Mouse (Mus musculus) midbrain, embryonic 13.5 days (tissue): ENCODE measurements around the gene Rab43. TPM values are rescaled to one million over a fixed set of nuclear protein-coding genes. Genes with fewer than 3 reads are reported as not detected.
"Not testable (repeated sequence)": the region's sequence is repeated elsewhere in the genome, so short reads cannot be mapped to it uniquely, and the experiment has no call there.

Source experiments
- ATAC-seq: fragments of 200-750 bp; cut with Nextera tagmentation; 2 replicates; pipeline ENCODE4 v1.8.0; 2017; ENCODE audit warnings: mild to moderate bottlenecking, moderate TSS enrichment, moderate library complexity
- H3K27ac ChIP-seq: fragments of 300-500 bp; sonication (generic); 2 replicates; pipeline ENCODE4 v1.5.1; 2015; ENCODE audit warnings: inconsistent platforms, mild to moderate bottlenecking, moderate library complexity
- H3K27me3 ChIP-seq: fragments of 300-500 bp; sonication (generic); 2 replicates; pipeline ENCODE4 v1.6.1; 2015; ENCODE audit warnings: mild to moderate bottlenecking, inconsistent platforms
- H3K36me3 ChIP-seq: fragments of 300-500 bp; sonication (generic); 2 replicates; pipeline ENCODE4 v1.6.1; 2015; ENCODE audit warnings: mild to moderate bottlenecking, inconsistent platforms
- H3K4me1 ChIP-seq: fragments of 300-500 bp; sonication (generic); replicated peaks from 2 replicates; pipeline ENCODE4 v1.6.1; 2015; ENCODE audit warnings: inconsistent platforms
- H3K4me2 ChIP-seq: fragments of 300-500 bp; sonication (generic); replicated peaks from 2 replicates; pipeline ENCODE4 v1.6.1; 2015; ENCODE audit warnings: moderate library complexity, mild to moderate bottlenecking, inconsistent platforms
- H3K4me3 ChIP-seq: fragments of 300-500 bp; sonication (generic); replicated peaks from 2 replicates; pipeline ENCODE4 v1.5.1; 2015; ENCODE audit warnings: mild to moderate bottlenecking, inconsistent platforms
- H3K9ac ChIP-seq: fragments of 300-500 bp; sonication (generic); replicated peaks from 2 replicates; pipeline ENCODE4 v1.6.1; 2015; ENCODE audit warnings: mild to moderate bottlenecking, inconsistent platforms
- H3K9me3 ChIP-seq: fragments of 300-500 bp; sonication (generic); 2 replicates; pipeline ENCODE4 v1.6.1; 2016; ENCODE audit warnings: mild to moderate bottlenecking, inconsistent platforms
- WGBS: fragments of 180-500 bp; shearing (Covaris S2); methylation state at CpG from one replicate; pipeline ENCODE4 v1.1.7; 2015; 5-methylcytosine and 5-hydroxymethylcytosine counted together
- polyA plus RNA-seq: library from polyadenylated mRNA; unstranded; fragments of >200 nt; fragmentation: Nextera tagmentation; extraction: Ambion mirVana; gene quantifications from 2 replicates; pipeline ENCODE4 v1.2.1, GENCODE M21; 2015

Rab43 gene
- polyA plus RNA-seq, 1 experiment from 2014 or later, result 9.6 TPM

- WGBS, result 84% methylated on average over 11 of the region's 11 CpGs
- ATAC-seq, result no peak
- Histone ChIP-seq H3K9ac (no peak overlapping the region; the same call in 1 of the 2 replicates), H3K4me3 (no peak overlapping the region), H3K27ac (no peak overlapping the region), H3K4me1 (no peaks in the 10 kb centered on the region), H3K9me3 (no peaks in the 10 kb centered on the region), H3K36me3 (no peaks in the 10 kb centered on the region), H3K27me3 (no peaks in the 10 kb centered on the region), H3K4me2 (no peak overlapping the region)
These were observed 33.4 kb downstream of the Rab43 start for GRCm38 (mm10) chr6:87778294-87779173.

GRCm38 (mm10) chr6:87777842-87778241, 34.1 kb downstream of the Rab43 start, which contains the start of gene Gp9:
TSS of gene Gp9 (plus strand) at chr6:87778072.
- H3K4me3 ChIP-seq, result no peak within 1 kb of the TSS
- 84% methylated on average over 2 of the region's 2 CpGs for WGBS
- H3K27me3 ChIP-seq, result no peaks in the 10 kb centered on the region
- ATAC-seq, result no peak
- no peaks in the 10 kb centered on the region for H3K9me3 ChIP-seq
- no peaks in the 10 kb centered on the region for H3K4me1 ChIP-seq
- H3K9ac ChIP-seq, result peak within 1 kb of the TSS; percentile 19; the same call in 1 of the 2 replicates
- no peaks in the 10 kb centered on the region for H3K36me3 ChIP-seq
- H3K27ac ChIP-seq, result no peak within 1 kb of the TSS
- no peak within 1 kb of the TSS for H3K4me2 ChIP-seq

- H3K4me1 ChIP-seq, result no peaks in the 10 kb centered on the region
- no peak overlapping the region for H3K4me3 ChIP-seq
- no peaks in the 10 kb centered on the region for H3K9me3 ChIP-seq
- H3K9ac ChIP-seq, result no peak overlapping the region
- no peaks in the 10 kb centered on the region for H3K36me3 ChIP-seq
- WGBS, result 100% methylated on average over 1 of the region's 1 CpGs
- no peak overlapping the region for H3K4me2 ChIP-seq
- ATAC-seq, result no peak
- no peak overlapping the region for H3K27ac ChIP-seq
- no peaks in the 10 kb centered on the region for H3K27me3 ChIP-seq
These were observed 35.3 kb downstream of the Rab43 start for GRCm38 (mm10) chr6:87776663-87777062.

- Histone ChIP-seq H3K27me3 (no peaks in the 10 kb centered on the region), H3K9ac (no peak overlapping the region), H3K4me1 (no peaks in the 10 kb centered on the region), H3K9me3 (no peaks in the 10 kb centered on the region), H3K36me3 (no peaks in the 10 kb centered on the region), H3K4me3 (no peak overlapping the region), H3K27ac (no peak overlapping the region), H3K4me2 (no peak overlapping the region)
- WGBS, result 85% methylated on average over 3 of the region's 3 CpGs
- ATAC-seq, result no peak
These were observed 36.2 kb downstream of the Rab43 start for GRCm38 (mm10) chr6:87775588-87776245.

- Histone ChIP-seq H3K27me3 (no peaks in the 10 kb centered on the region), H3K9ac (no peak overlapping the region), H3K36me3 (no peaks in the 10 kb centered on the region), H3K4me2 (no peak overlapping the region), H3K4me1 (no peaks in the 10 kb centered on the region), H3K4me3 (no peak overlapping the region), H3K27ac (no peak overlapping the region), H3K9me3 (no peaks in the 10 kb centered on the region)
- no peak for ATAC-seq
- WGBS, result 89% methylated on average over 9 of the region's 9 CpGs
These were observed 37.1 kb downstream of the Rab43 start for GRCm38 (mm10) chr6:87774909-87775308.

GRCm38 (mm10) chr6:87774466-87774865, 37.5 kb downstream of the Rab43 start:
- no peak overlapping the region for H3K9ac ChIP-seq
- H3K4me3 ChIP-seq, result no peak overlapping the region
- no peak overlapping the region for H3K27ac ChIP-seq
- H3K36me3 ChIP-seq, result no peaks in the 10 kb centered on the region
- ATAC-seq, result no peak
- H3K4me1 ChIP-seq, result no peaks in the 10 kb centered on the region
- H3K4me2 ChIP-seq, result no peak overlapping the region
- H3K27me3 ChIP-seq, result no peaks in the 10 kb centered on the region
- H3K9me3 ChIP-seq, result no peaks in the 10 kb centered on the region
- WGBS, result 59% methylated on average over 1 of the region's 1 CpGs

GRCm38 (mm10) chr6:87770626-87771025, 41.3 kb downstream of the Rab43 start:
- Histone ChIP-seq H3K4me2 (no peak overlapping the region), H3K9me3 (no peaks in the 10 kb centered on the region), H3K36me3 (no peaks in the 10 kb centered on the region), H3K9ac (no peak overlapping the region), H3K27ac (no peak overlapping the region), H3K4me3 (no peak overlapping the region), H3K4me1 (no peaks in the 10 kb centered on the region), H3K27me3 (no peaks in the 10 kb centered on the region)
- WGBS, result 56% methylated on average over 8 of the region's 8 CpGs
- no peak for ATAC-seq

- ATAC-seq, H3K9ac ChIP-seq, H3K27ac ChIP-seq, H3K4me1 ChIP-seq, H3K27me3 ChIP-seq, H3K4me3 ChIP-seq, H3K36me3 ChIP-seq, H3K4me2 ChIP-seq, H3K9me3 ChIP-seq: not testable (repeated sequence)
- WGBS, result 91% methylated on average over 2 of the region's 2 CpGs
These were observed 47.7 kb downstream of the Rab43 start for GRCm38 (mm10) chr6:87764296-87764695.

- no peak for ATAC-seq
- Histone ChIP-seq H3K9me3 (no peaks in the 10 kb centered on the region), H3K9ac (no peak overlapping the region), H3K36me3 (no peaks in the 10 kb centered on the region), H3K4me1 (no peaks in the 10 kb centered on the region), H3K27ac (no peak overlapping the region), H3K4me3 (no peak overlapping the region), H3K4me2 (no peak overlapping the region), H3K27me3 (no peaks in the 10 kb centered on the region)
- WGBS, result 73% methylated on average over 4 of the region's 4 CpGs
These were observed 48.3 kb downstream of the Rab43 start for GRCm38 (mm10) chr6:87763376-87764280.

GRCm38 (mm10) chr6:87762161-87762560, 49.8 kb downstream of the Rab43 start:
- no peak for ATAC-seq
- WGBS, result 89% methylated on average over 5 of the region's 5 CpGs
- H3K9ac ChIP-seq, result no peak overlapping the region

GRCm38 (mm10) chr6:87759850-87760249, 52.1 kb downstream of the Rab43 start:
- ATAC-seq, result no peak
- H3K9ac ChIP-seq, result no peak overlapping the region
- H3K27me3 ChIP-seq, result no peaks in the 10 kb centered on the region
- no peak overlapping the region for H3K4me3 ChIP-seq
- 77% methylated on average over 3 of the region's 3 CpGs for WGBS
- 0 out of 2 replicates have a peak, but pooled peaks cover 4% of the 10 kb centered on the region for H3K36me3 ChIP-seq
- H3K9me3 ChIP-seq, result no peaks in the 10 kb centered on the region
- H3K4me1 ChIP-seq, result no peaks in the 10 kb centered on the region
- no peak overlapping the region for H3K4me2 ChIP-seq
- no peak overlapping the region for H3K27ac ChIP-seq

More at GRCm38 (mm10) chr6:87762161-87762560, 49.8 kb downstream of the Rab43 start:
- no peaks in the 10 kb centered on the region for H3K36me3 ChIP-seq
- H3K4me1 ChIP-seq, result no peaks in the 10 kb centered on the region
- H3K4me2 ChIP-seq, result no peak overlapping the region
- no peaks in the 10 kb centered on the region for H3K27me3 ChIP-seq
- no peak overlapping the region for H3K4me3 ChIP-seq
- H3K9me3 ChIP-seq, result no peaks in the 10 kb centered on the region
- no peak overlapping the region for H3K27ac ChIP-seq
